Mouse (Mus musculus) heart, adult 2 months (tissue): ENCODE measurements at regions not wholly inside any gene's neighbourhood (a gene's known extent, or its start where the extent isn't known, plus 50 kb on each side); places are given as distances from the start of the nearest gene placed in this dataset.
"Not testable (repeated sequence)": the region's sequence is repeated elsewhere in the genome, so short reads cannot be mapped to it uniquely, and the experiment has no call there.

Experiments used
- DNase-seq, 2 experiments: peaks; one replicate each; pipeline ENCODE4 v3.0.0; 2021
- H3K27ac ChIP-seq: fragments of 200-600 bp; 2 replicates; pipeline ENCODE4 v1.8.1; 2022
- H3K27me3 ChIP-seq: fragments of 200-500 bp; 2 replicates; pipeline ENCODE4 v1.6.1; 2012; ENCODE audit warnings: mild to moderate bottlenecking, low read length, inconsistent platforms, mixed read lengths; ENCODE audit not compliant: control insufficient read depth, insufficient read depth
- H3K36me3 ChIP-seq: fragments of 200-500 bp; 2 replicates; pipeline ENCODE4 v1.6.1; 2012; ENCODE audit warnings: low read length, inconsistent platforms; ENCODE audit not compliant: control insufficient read depth, insufficient read depth
- H3K4me1 ChIP-seq: fragments of 200-500 bp; 2 replicates; pipeline ENCODE4 v1.6.1; 2011; ENCODE audit warnings: low read length; ENCODE audit not compliant: control insufficient read depth, insufficient read depth
- H3K4me3 ChIP-seq: fragments of 200-600 bp; 2 replicates; pipeline ENCODE4 v1.8.1; 2022
- H3K79me2 ChIP-seq: fragments of 200-500 bp; replicated peaks from 2 replicates; pipeline ENCODE4 v1.6.1; 2012; ENCODE audit warnings: mild to moderate bottlenecking, inconsistent platforms, low read length, moderate library complexity, mixed read lengths; ENCODE audit not compliant: control insufficient read depth, insufficient read depth
- H3K9ac ChIP-seq: fragments of 200-500 bp; 2 replicates; pipeline ENCODE4 v1.6.1; 2012; ENCODE audit warnings: low read depth, mild to moderate bottlenecking, control low read depth, inconsistent platforms, low read length, mixed read lengths
- CTCF ChIP-seq: fragments of 200-600 bp; IDR thresholded peaks from 2 replicates; pipeline ENCODE4 v1.8.1; 2022; ENCODE audit warnings: antibody characterized with exemption, mild to moderate bottlenecking, moderate library complexity
- EP300 ChIP-seq: fragments of 200-500 bp; IDR thresholded peaks from 2 replicates; pipeline ENCODE4 v1.6.1; 2011; ENCODE audit warnings: low read depth, low read length, control low read depth; ENCODE audit not compliant: insufficient read depth
- POLR2A ChIP-seq: fragments of 200-500 bp; IDR thresholded peaks from 2 replicates; pipeline ENCODE4 v1.6.1; 2011; ENCODE audit warnings: mild to moderate bottlenecking, low read depth, low read length, control low read depth; ENCODE audit not compliant: insufficient read depth
- WGBS: fragments of 180-500 bp; shearing (Covaris S2); methylation state at CpG from one replicate; pipeline ENCODE4 v1.1.7; 2018; 5-methylcytosine and 5-hydroxymethylcytosine counted together
- intact Hi-C: fragments of 180-260 bp; cut with DNase I; formaldehyde crosslinking; loops from one replicate; pipeline ENCODE4 v1.15.1; 2025

GRCm38 (mm10) chr6:3201507-3201906 lies 197.9 kb downstream of the Samd9l start:
- H3K36me3 ChIP-seq, H3K79me2 ChIP-seq, intact Hi-C loops, H3K4me3 ChIP-seq, H3K4me1 ChIP-seq, H3K27me3 ChIP-seq, H3K9ac ChIP-seq, H3K27ac ChIP-seq, DNase-seq: not testable (repeated sequence)
- 45% methylated on average over 12 of the region's 12 CpGs for WGBS

DNA sequence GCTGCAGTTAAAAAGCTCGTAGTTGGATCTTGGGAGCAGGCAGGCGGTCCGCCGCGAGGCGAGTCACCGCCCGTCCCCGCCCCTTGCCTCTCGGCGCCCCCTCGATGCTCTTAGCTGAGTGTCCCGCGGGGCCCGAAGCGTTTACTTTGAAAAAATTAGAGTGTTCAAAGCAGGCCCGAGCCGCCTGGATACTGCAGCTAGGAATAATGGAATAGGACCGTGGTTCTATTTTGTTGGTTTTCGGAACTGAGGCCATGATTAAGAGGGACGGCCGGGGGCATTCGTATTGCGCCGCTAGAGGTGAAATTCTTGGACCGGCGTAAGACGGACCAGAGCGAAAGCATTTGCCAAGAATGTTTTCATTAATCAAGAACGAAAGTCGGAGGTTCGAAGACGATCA lies 198.3 kb downstream of the Samd9l start:
- peak in 1 of 2 experiments; percentile 65 for DNase-seq
- Histone ChIP-seq H3K79me2 (no peaks in the 10 kb centered on the region), H3K4me3 (no peak overlapping the region), H3K27ac (no peak overlapping the region), H3K9ac (no peak overlapping the region), H3K27me3 (no peaks in the 10 kb centered on the region), H3K4me1 (no peaks in the 10 kb centered on the region), H3K36me3 (no peaks in the 10 kb centered on the region)
- WGBS = 63% methylated on average over 33 of the region's 33 CpGs
- TF ChIP-seq POLR2A = no peak
- TF ChIP-seq EP300 = no peak
- no peak for TF ChIP-seq CTCF
- intact Hi-C loops = no loop called here

GRCm38 (mm10) chr6:3200586-3200985 lies 198.8 kb downstream of the Samd9l start:
- WGBS = 81% methylated on average over 18 of the region's 18 CpGs
- intact Hi-C loops, H3K4me1 ChIP-seq, H3K27ac ChIP-seq, H3K27me3 ChIP-seq, H3K79me2 ChIP-seq, H3K4me3 ChIP-seq, H3K36me3 ChIP-seq, H3K9ac ChIP-seq: not testable (repeated sequence)
- peak; percentile 48 to 83 for DNase-seq

DNA sequence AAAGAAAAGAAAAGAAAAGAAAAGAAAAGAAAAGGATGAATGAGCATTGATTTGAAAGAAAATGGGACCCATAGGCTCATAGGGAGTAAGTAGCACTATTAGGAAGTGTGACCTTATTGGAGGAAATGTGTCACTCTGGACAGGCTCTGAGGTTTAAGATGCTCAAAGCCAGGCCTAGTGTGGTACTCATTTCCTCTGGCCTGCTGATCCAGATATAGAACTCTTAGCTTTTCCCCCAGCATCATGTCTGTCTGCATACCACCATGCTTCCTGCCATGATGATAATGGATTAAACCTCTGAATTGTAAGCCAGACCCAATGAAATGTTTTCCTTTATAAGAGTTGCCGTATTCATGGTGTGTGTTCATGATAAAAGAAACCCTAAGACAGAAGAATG lies 206.9 kb downstream of the Samd9l start:
- H3K27ac ChIP-seq, DNase-seq, H3K9ac ChIP-seq, intact Hi-C loops, H3K27me3 ChIP-seq, H3K36me3 ChIP-seq, H3K4me3 ChIP-seq, H3K4me1 ChIP-seq, H3K79me2 ChIP-seq: not testable (repeated sequence)
- 51% methylated on average over 1 of the region's 1 CpGs for WGBS

DNA sequence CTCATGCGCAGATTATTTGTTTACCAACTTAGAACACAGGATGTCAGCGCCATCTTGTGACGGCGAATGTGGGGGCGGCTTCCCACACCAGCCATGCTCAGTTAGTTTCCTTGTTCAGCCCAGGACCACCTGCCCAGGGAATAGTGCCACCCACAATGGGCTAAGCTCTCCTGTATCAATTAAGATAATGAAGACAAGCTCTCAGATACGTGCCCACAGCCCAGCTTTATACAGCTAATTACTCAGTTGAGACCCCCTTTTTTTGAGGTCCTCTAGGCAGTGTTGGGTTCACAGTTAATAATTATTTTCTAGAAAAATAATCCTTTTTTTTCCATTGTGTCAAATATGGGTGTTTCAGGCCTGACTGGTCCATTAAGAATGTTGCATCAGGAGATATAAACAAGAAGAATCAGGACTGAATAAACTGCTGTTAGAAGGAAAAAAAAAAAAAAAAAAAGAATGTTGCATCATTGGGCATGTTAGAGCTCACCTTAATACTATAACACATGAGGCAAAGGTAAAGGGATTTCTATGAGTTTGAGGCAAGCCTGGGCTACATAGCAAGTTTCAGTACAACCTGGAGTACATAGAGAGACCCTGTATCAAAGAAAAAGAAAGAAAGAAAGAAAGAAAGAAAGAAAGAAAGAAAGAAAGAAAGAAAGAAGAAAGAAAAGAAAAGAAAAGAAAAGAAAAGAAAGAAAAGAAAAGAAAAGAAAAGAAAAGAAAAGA lies 207.5 kb downstream of the Samd9l start:
- H3K4me1 ChIP-seq, DNase-seq: not testable (repeated sequence)
- 83% methylated on average over 6 of the region's 6 CpGs for WGBS

GRCm38 (mm10) chr6:3183819-3184199 lies 215.6 kb downstream of the Samd9l start:
- DNase-seq = peak; percentile 50 to 78
- TF ChIP-seq EP300 (no peak), POLR2A (no peak), CTCF (peak; percentile 78)
- 31% methylated on average over 5 of the region's 5 CpGs for WGBS
- H3K27me3 ChIP-seq = no peaks in the 10 kb centered on the region
- no peak overlapping the region for H3K27ac ChIP-seq
- no peaks in the 10 kb centered on the region for H3K4me1 ChIP-seq
- no peak overlapping the region for H3K9ac ChIP-seq
- intact Hi-C loops = loop anchor here (10.0 kb wide), 1 partner anchor 161 kb away; no protein-coding TSS in a partner anchor
- no peak overlapping the region for H3K4me3 ChIP-seq
- H3K79me2 ChIP-seq = no peaks in the 10 kb centered on the region
- H3K36me3 ChIP-seq = no peaks in the 10 kb centered on the region

More for the DNA sequence above, 207.5 kb downstream of the Samd9l start:
- H3K36me3 ChIP-seq, H3K4me3 ChIP-seq, intact Hi-C loops, H3K27me3 ChIP-seq, H3K9ac ChIP-seq, H3K79me2 ChIP-seq, H3K27ac ChIP-seq: not testable (repeated sequence)
